Mouse (Mus musculus) lung, embryonic 14.5 days (tissue): ENCODE results near the gene Pskh1. TPM values are rescaled to one million over a fixed set of nuclear protein-coding genes. Genes with fewer than 3 reads are reported as not detected.

ENCODE experiments used
- ATAC-seq: fragments of 200-750 bp; cut with Nextera tagmentation; 2 replicates; pipeline ENCODE4 v1.8.0; 2017; ENCODE audit warnings: mild to moderate bottlenecking, moderate TSS enrichment, moderate library complexity; ENCODE audit not compliant: insufficient read depth
- DNase-seq: peaks from one replicate; pipeline ENCODE4 v3.0.0-alpha.2; 2015
- H3K27ac ChIP-seq: fragments of 300-500 bp; sonication (generic); 2 replicates; pipeline ENCODE4 v1.5.1; 2014; ENCODE audit warnings: low read depth, mild to moderate bottlenecking, moderate library complexity
- H3K27me3 ChIP-seq: fragments of 300-500 bp; sonication (generic); 2 replicates; pipeline ENCODE4 v1.6.1; 2014; ENCODE audit warnings: low read length, control low read depth; ENCODE audit not compliant: insufficient read depth
- H3K36me3 ChIP-seq: fragments of 300-500 bp; sonication (generic); 2 replicates; pipeline ENCODE4 v1.6.1; 2014; ENCODE audit warnings: control low read depth; ENCODE audit not compliant: insufficient read depth
- H3K4me1 ChIP-seq: fragments of 300-500 bp; sonication (generic); 2 replicates; pipeline ENCODE4 v1.6.1; 2014; ENCODE audit warnings: antibody characterized with exemption, control low read depth; ENCODE audit not compliant: insufficient read depth
- H3K4me2 ChIP-seq: fragments of 300-500 bp; sonication (generic); 2 replicates; pipeline ENCODE4 v1.6.1; 2014; ENCODE audit warnings: mild to moderate bottlenecking
- H3K4me3 ChIP-seq: fragments of 300-500 bp; sonication (generic); 2 replicates; pipeline ENCODE4 v1.5.1; 2014; ENCODE audit warnings: low read depth, low read length
- H3K9ac ChIP-seq: fragments of 300-500 bp; sonication (generic); 2 replicates; pipeline ENCODE4 v1.6.1; 2014
- H3K9me3 ChIP-seq: fragments of 300-500 bp; sonication (generic); 2 replicates; pipeline ENCODE4 v1.6.1; 2016; ENCODE audit warnings: low read depth, low read length, control low read depth
- CTCF ChIP-seq: IDR thresholded peaks from 2 replicates; pipeline ENCODE4 v1.5.1; 2016; ENCODE audit warnings: antibody characterized with exemption, low read depth
- WGBS: fragments of 180-500 bp; shearing (Covaris S2); extraction: QIAGEN DNeasy Blood & Tissue Kit; methylation state at CpG from one replicate; pipeline ENCODE4 v1.1.7; 2014; 5-methylcytosine and 5-hydroxymethylcytosine counted together
- polyA plus RNA-seq: library from polyadenylated mRNA; unstranded; fragments of >200 nt; fragmentation: Nextera tagmentation; extraction: Ambion mirVana; gene quantifications from 2 replicates; pipeline ENCODE4 v1.2.1, GENCODE M21; 2014

Pskh1 gene
- polyA plus RNA-seq, 1 experiment from 2014 or later: 33.7 TPM

- peak overlapping the region; percentile 96 for H3K4me2 ChIP-seq
- no peaks in the 10 kb centered on the region for H3K9me3 ChIP-seq
- H3K9ac ChIP-seq: peak overlapping the region; percentile 75
- peaks cover 14% of the 10 kb centered on the region for H3K36me3 ChIP-seq
- H3K27ac ChIP-seq: peak overlapping the region; percentile 69
- peak; percentile 55 for DNase-seq
- WGBS: 2% methylated on average over 33 of the region's 33 CpGs
- H3K27me3 ChIP-seq: no peaks in the 10 kb centered on the region
- peak overlapping the region; percentile 70 for H3K4me3 ChIP-seq
- ATAC-seq: peak; percentile 42
- H3K4me1 ChIP-seq: peaks cover 5% of the 10 kb centered on the region; the same call in 1 of the 2 replicates
- no peak for TF ChIP-seq CTCF
Measured at GRCm38 (mm10) chr8:105937496-105938305, 37.5 kb downstream of the Pskh1 start.

GRCm38 (mm10) chr8:105938306-105938669, 38.0 kb downstream of the Pskh1 start, which contains the start of gene Psmb10:
Psmb10 (minus strand) TSS chr8:105938444.
- no peak for ATAC-seq
- Histone ChIP-seq H3K9me3 (no peaks in the 10 kb centered on the region), H3K36me3 (peaks cover 19% of the 10 kb centered on the region), H3K4me2 (peak within 1 kb of the TSS; percentile 96), H3K9ac (peak within 1 kb of the TSS; percentile 75), H3K4me3 (peak within 1 kb of the TSS; percentile 70), H3K27ac (peak within 1 kb of the TSS; percentile 69), H3K27me3 (no peaks in the 10 kb centered on the region), H3K4me1 (peaks cover 5% of the 10 kb centered on the region; the same call in 1 of the 2 replicates)
- no peak for TF ChIP-seq CTCF
- WGBS: 8% methylated on average over 4 of the region's 4 CpGs
- DNase-seq: peak; percentile 47

- no peak for TF ChIP-seq CTCF
- Histone ChIP-seq H3K36me3 (peaks cover 57% of the 10 kb centered on the region), H3K27me3 (no peaks in the 10 kb centered on the region), H3K4me3 (no peak overlapping the region), H3K27ac (no peak overlapping the region), H3K9me3 (no peaks in the 10 kb centered on the region), H3K4me2 (no peak overlapping the region), H3K9ac (no peak overlapping the region), H3K4me1 (no peaks in the 10 kb centered on the region)
- DNase-seq: no peak
- no peak for ATAC-seq
- WGBS: 90% methylated on average over 11 of the region's 11 CpGs
Measured at GRCm38 (mm10) chr8:105942026-105942425, 41.8 kb downstream of the Pskh1 start.

- H3K27ac ChIP-seq: no peak overlapping the region
- TF ChIP-seq CTCF: no peak
- H3K36me3 ChIP-seq: peaks cover 62% of the 10 kb centered on the region
- H3K27me3 ChIP-seq: no peaks in the 10 kb centered on the region
- no peak overlapping the region for H3K9ac ChIP-seq
- 89% methylated on average over 5 of the region's 5 CpGs for WGBS
- no peak overlapping the region for H3K4me3 ChIP-seq
- DNase-seq (no peak), ATAC-seq (no peak)
- no peaks in the 10 kb centered on the region for H3K9me3 ChIP-seq
- H3K4me2 ChIP-seq: no peak overlapping the region
- H3K4me1 ChIP-seq: no peaks in the 10 kb centered on the region
Measured at GRCm38 (mm10) chr8:105942542-105942941, 42.3 kb downstream of the Pskh1 start.

GRCm38 (mm10) chr8:105943321-105943739, 43.1 kb downstream of the Pskh1 start, which contains the start of gene Lcat:
Lcat (minus strand) TSS chr8:105943382.
- 75% methylated on average over 8 of the region's 8 CpGs for WGBS
- no peak for TF ChIP-seq CTCF
- no peaks in the 10 kb centered on the region for H3K4me1 ChIP-seq

GRCm38 (mm10) chr8:105949350-105949749, 49.1 kb downstream of the Pskh1 start:
- H3K36me3 ChIP-seq: peaks cover 92% of the 10 kb centered on the region

More at GRCm38 (mm10) chr8:105943321-105943739, 43.1 kb downstream of the Pskh1 start, which contains the start of gene Lcat:
- Histone ChIP-seq H3K27ac (no peak within 1 kb of the TSS), H3K4me3 (no peak within 1 kb of the TSS), H3K27me3 (no peaks in the 10 kb centered on the region), H3K4me2 (no peak within 1 kb of the TSS), H3K9me3 (no peaks in the 10 kb centered on the region), H3K36me3 (peaks cover 69% of the 10 kb centered on the region), H3K9ac (no peak within 1 kb of the TSS)
- ATAC-seq (no peak), DNase-seq (no peak)

GRCm38 (mm10) chr8:105951057-105951659, 50.9 kb downstream of the Pskh1 start:
- Histone ChIP-seq H3K9me3 (no peaks in the 10 kb centered on the region), H3K4me1 (no peaks in the 10 kb centered on the region), H3K4me3 (no peak overlapping the region), H3K4me2 (no peak overlapping the region), H3K36me3 (peaks cover 87% of the 10 kb centered on the region), H3K27me3 (no peaks in the 10 kb centered on the region), H3K27ac (peak overlapping the region; percentile 46; the same call in 1 of the 2 replicates), H3K9ac (no peak overlapping the region)
- ATAC-seq (peak; percentile 70; the same call in 1 of the 2 replicates), DNase-seq (peak; percentile 11)
- TF ChIP-seq CTCF: no peak
- WGBS: 37% methylated on average over 7 of the region's 7 CpGs

More at GRCm38 (mm10) chr8:105949350-105949749, 49.1 kb downstream of the Pskh1 start:
- Histone ChIP-seq H3K27ac (no peak overlapping the region; the same call in 1 of the 2 replicates), H3K9ac (no peak overlapping the region), H3K4me1 (no peaks in the 10 kb centered on the region), H3K9me3 (no peaks in the 10 kb centered on the region), H3K27me3 (no peaks in the 10 kb centered on the region), H3K4me3 (no peak overlapping the region), H3K4me2 (no peak overlapping the region)
- no peak for TF ChIP-seq CTCF
- DNase-seq (peak; percentile 85), ATAC-seq (peak; percentile 53)
- WGBS: 58% methylated on average over 10 of the region's 10 CpGs
